Mouse (Mus musculus) adrenal gland, postnatal 10 days (tissue): Measurements from ENCODE around the gene Olfr1336. TPM values are rescaled to one million over a fixed set of nuclear protein-coding genes. Genes with fewer than 3 reads are reported as not detected.
"Not testable (repeated sequence)": the region's sequence is repeated elsewhere in the genome, so short reads cannot be mapped to it uniquely, and the experiment has no call there.

ENCODE experiments used
- DNase-seq: peaks from one replicate; pipeline ENCODE4 v3.0.0; 2021; ENCODE audit warnings: mixed read lengths
- long read RNA-seq, 2 experiments: library from polyadenylated mRNA; stranded (forward); transcript quantifications; one replicate each; pipeline ENCODE4 v2.0.0; 2021
- total RNA-seq, 2 experiments: library from RNA; stranded (reverse); gene quantifications; 2 replicates each; pipeline ENCODE4 v1.2.3; 2021

The Olfr1336 gene
- not detected for total RNA-seq
- long read RNA-seq, experiment 1, result 0 reads
- long read RNA-seq, experiment 2, result 0 reads

GRCm38 (mm10) chr7:6455868-6456267 is at the start of gene Olfr1336:
TSS of gene Olfr1336 (plus strand) at chr7:6456168.
- DNase-seq, result no peak

DNA sequence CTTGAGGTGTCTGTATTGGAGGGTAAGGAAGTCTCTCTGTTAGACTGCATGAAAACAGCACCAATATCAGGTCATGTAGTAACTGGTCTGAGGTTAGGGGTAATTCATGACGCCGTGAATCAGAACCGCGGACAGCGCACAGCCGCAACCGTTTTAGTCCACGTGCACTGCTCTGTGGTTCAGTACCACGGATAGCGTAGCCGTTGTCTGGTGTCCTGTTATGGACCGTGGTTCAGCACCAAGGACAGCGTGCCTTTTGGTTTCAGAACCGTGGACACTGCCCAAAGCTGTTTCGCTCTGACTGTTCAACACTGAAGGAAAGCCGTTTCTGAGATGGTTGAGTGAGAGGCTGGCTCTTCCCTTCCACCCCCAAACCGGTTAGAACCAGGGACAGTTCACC is 45.9 kb upstream of the Olfr1336 start, which contains the start of gene Gm20715:
TSS of gene Gm20715 (plus strand) at position 235 of the 400 bp plus-strand sequence.
- peak; percentile 96 for DNase-seq

DNA sequence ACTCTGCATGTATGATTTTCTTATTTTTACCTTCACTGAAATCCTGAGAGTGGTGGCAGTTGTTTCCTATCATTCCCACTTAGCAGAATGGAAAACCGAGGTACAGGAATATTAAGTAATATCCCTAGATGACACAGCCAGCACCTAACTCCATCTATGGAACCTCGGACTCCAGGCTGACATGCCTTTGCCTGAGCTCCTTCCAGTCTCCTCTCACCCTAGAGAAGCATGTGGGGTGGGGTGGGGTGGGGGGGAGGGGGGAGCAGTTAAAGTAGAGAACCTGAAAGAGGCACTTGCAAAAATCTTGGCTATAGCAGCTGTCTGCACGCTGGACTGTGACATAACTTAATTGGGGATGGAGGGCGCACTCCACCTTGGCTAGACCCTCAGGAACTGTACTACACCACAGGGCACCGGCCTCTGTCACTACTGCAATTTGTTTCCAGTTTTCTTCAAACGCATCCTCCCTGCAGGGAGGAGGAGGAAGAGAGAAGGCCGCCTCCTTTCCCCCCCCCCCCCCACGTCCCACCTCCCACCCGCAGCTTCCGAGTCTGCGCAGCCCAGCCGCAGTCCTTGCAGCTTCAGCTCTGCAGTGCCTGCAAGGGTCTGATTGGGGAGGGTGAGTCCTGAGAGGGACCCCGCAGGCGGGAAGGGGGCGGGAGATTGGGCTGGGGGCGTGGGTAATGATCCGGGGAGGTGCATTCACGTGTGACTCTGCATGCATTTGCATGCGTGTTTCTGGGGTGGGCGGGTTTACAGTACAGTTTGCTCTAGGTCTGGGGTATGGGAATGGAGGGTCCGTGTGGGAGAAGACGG is 41.1 kb upstream of the Olfr1336 start:
- DNase-seq, result no peak

GRCm38 (mm10) chr7:6415442-6415787 is 40.6 kb upstream of the Olfr1336 start:
- DNase-seq, result no peak

- DNase-seq, result no peak
Observed at GRCm38 (mm10) chr7:6419894-6420293, 36.1 kb upstream of the Olfr1336 start.

- DNase-seq, result no peak
Observed at GRCm38 (mm10) chr7:6429381-6429780, 26.6 kb upstream of the Olfr1336 start.

- peak; percentile 33 for DNase-seq
Observed at GRCm38 (mm10) chr7:6430342-6430741, 25.6 kb upstream of the Olfr1336 start.

DNA sequence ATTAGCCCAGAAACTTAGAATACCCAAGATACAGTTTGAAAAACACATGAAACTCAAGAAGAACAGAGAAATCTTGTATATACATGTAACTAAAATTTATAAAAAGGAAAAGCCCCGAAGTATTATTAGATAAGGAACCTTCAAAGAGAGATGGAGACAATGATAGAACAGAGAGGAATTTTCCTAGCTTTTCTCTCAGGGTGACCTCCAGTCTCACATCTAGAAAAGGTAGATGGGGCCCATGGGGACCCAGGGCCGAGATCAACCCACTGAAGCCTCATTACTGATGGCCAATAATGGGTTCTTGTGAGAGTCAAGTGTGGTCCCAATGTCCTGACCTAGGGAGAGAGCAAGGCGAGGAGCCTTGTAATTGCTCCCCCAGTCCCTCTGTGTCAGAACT is 17.6 kb upstream of the Olfr1336 start, which contains the start of gene Olfr1344:
TSS of gene Olfr1344 (plus strand) at position 301 of the 400 bp plus-strand sequence.
- DNase-seq, result no peak

DNA sequence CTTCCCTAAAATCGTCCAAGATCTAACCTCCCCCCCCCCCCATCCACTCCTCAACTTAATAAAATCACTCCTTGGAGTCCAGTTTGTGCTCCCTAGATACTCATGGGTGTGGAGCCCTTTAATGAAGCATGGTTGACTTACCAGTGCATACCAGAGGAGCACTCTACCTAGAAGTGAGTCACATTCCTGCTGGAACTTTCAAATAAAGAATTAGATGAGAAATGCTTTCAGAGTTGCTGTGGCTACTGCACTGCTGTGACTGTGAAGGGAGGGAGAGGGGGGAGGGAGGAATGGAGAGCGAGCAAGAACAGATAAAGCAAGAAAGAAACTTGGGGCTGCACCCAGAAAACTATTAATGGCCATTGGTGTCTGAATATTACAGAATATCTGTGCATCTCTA is 14.8 kb upstream of the Olfr1336 start:
- no peak for DNase-seq

GRCm38 (mm10) chr7:6447771-6448170 is 8.2 kb upstream of the Olfr1336 start:
- no peak for DNase-seq

DNA sequence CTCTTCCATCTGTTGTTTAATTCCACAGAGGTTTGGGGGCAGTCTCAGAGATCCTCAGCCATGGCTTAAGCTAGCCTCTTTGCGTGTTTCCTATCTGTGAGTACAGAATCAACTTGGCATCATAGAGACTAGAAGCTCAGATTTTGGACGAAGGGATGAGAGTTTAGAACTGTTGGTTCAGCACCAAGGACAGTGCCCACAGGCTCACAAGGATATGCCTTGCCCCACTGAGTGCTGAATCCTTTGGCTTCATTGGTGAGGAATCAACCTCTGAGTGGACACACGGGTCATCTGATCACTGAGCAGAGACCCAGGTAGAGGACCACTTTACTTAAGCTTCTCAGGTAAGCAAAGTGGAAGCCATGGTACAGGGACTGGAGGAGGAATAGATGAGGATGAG is 431 bp downstream of the Olfr1336 start:
- DNase-seq, result peak; percentile 8

- no peak for DNase-seq
Observed at GRCm38 (mm10) chr7:6466951-6467350, 11.0 kb downstream of the Olfr1336 start, which contains the start of gene Olfr1346. TSS of gene Olfr1346 (plus strand) at chr7:6467101.

- DNase-seq, result not testable (repeated sequence)
Observed at GRCm38 (mm10) chr7:6477633-6478032, 21.7 kb downstream of the Olfr1336 start.

- DNase-seq, result no peak
Observed at GRCm38 (mm10) chr7:6486841-6487240, 30.9 kb downstream of the Olfr1336 start, which contains the start of gene Olfr5. TSS of gene Olfr5 (minus strand) at chr7:6486941.

- no peak for DNase-seq
Observed at GRCm38 (mm10) chr7:6499655-6500054, 43.7 kb downstream of the Olfr1336 start, which contains the start of gene Olfr1347. TSS of gene Olfr1347 (minus strand) at chr7:6499755.

- DNase-seq, result no peak
Observed at GRCm38 (mm10) chr7:6508648-6509047, 52.7 kb downstream of the Olfr1336 start, which contains the start of gene Olfr1348. TSS of gene Olfr1348 (minus strand) at chr7:6508748.

Other genes with a start within 250 kb of the Olfr1336 start
- gene Zscan5b, start 233.9 kb upstream of the Olfr1336 start, total RNA-seq, result not detected
- gene Epp13, start 203.5 kb upstream of the Olfr1336 start, total RNA-seq, result not detected
- gene Zfp667, start 169.6 kb upstream of the Olfr1336 start, total RNA-seq, result 1 to 10 TPM; 6.4 to 7.8 TPM
- 1 to 10 TPM; 2.7 to 3.1 TPM for gene Zfp583, start 124.9 kb upstream of the Olfr1336 start, total RNA-seq
- gene Gm3854, start 112.4 kb upstream of the Olfr1336 start, total RNA-seq, result under 1 TPM; 0.87 to 0.91 TPM
- 1 to 10 TPM; 1.1 to 2.6 TPM for gene Zfp78, start 92.9 kb upstream of the Olfr1336 start, total RNA-seq
- gene Zfp28, start 72.9 kb upstream of the Olfr1336 start, total RNA-seq, result 1 to 10 TPM; 3.9 to 8.9 TPM
- under 1 TPM; 0.21 to 0.36 TPM for gene Smim17, start 57.5 kb upstream of the Olfr1336 start, total RNA-seq
- under 1 TPM in 1 of 2 experiments, not detected in 1; 0.09 TPM for gene Gm20715, start 45.9 kb upstream of the Olfr1336 start, total RNA-seq
- not detected for gene Olfr1344, start 17.5 kb upstream of the Olfr1336 start, total RNA-seq
- not detected for gene Olfr1346, start 10.9 kb downstream of the Olfr1336 start, total RNA-seq
- not detected for gene Olfr5, start 30.8 kb downstream of the Olfr1336 start, total RNA-seq
- not detected for gene Olfr1347, start 43.6 kb downstream of the Olfr1336 start, total RNA-seq
- not detected for gene Olfr1348, start 52.6 kb downstream of the Olfr1336 start, total RNA-seq
- not detected for gene Olfr1349, start 66.8 kb downstream of the Olfr1336 start, total RNA-seq
- gene Olfr1350, start 108.7 kb downstream of the Olfr1336 start, total RNA-seq, result not detected
- 10 to 100 TPM; 28.9 to 33.8 TPM for gene Zim1, start 240.3 kb downstream of the Olfr1336 start, total RNA-seq